Mouse (Mus musculus) lung, embryonic 16.5 days (tissue): ENCODE measurements at regions not wholly inside any gene's neighbourhood (a gene's known extent, or its start where the extent isn't known, plus 50 kb on each side); places are given as distances from the start of the nearest gene placed in this dataset.
A peak's percentile ranks its signal among the peaks of the same experiment; 100 is the strongest.
"Not testable (repeated sequence)": the region's sequence is repeated elsewhere in the genome, so short reads cannot be mapped to it uniquely, and the experiment has no call there.

Experiments used
- ATAC-seq: fragments of 200-750 bp; cut with Nextera tagmentation; 2 replicates; pipeline ENCODE4 v1.8.0; 2017; ENCODE audit warnings: low read depth, mild to moderate bottlenecking, moderate library complexity
- H3K27ac ChIP-seq: fragments of 300-500 bp; sonication (generic); 2 replicates; pipeline ENCODE4 v1.5.1; 2014; ENCODE audit warnings: mild to moderate bottlenecking, control low read depth, low read length
- H3K27me3 ChIP-seq: fragments of 300-500 bp; sonication (generic); 2 replicates; pipeline ENCODE4 v1.6.1; 2014; ENCODE audit warnings: low read depth, low read length, mixed read lengths; ENCODE audit not compliant: control insufficient read depth, insufficient read depth
- H3K36me3 ChIP-seq: fragments of 300-500 bp; sonication (generic); 2 replicates; pipeline ENCODE4 v1.6.1; 2014; ENCODE audit warnings: low read length; ENCODE audit not compliant: control insufficient read depth, insufficient read depth
- H3K4me1 ChIP-seq: fragments of 300-500 bp; sonication (generic); replicated peaks from 2 replicates; pipeline ENCODE4 v1.6.1; 2014; ENCODE audit warnings: low read length, mixed read lengths; ENCODE audit not compliant: control insufficient read depth, insufficient read depth
- H3K4me2 ChIP-seq: fragments of 300-500 bp; sonication (generic); 2 replicates; pipeline ENCODE4 v1.6.1; 2014; ENCODE audit warnings: low read depth, low read length, control low read depth
- H3K4me3 ChIP-seq: fragments of 300-500 bp; sonication (generic); 2 replicates; pipeline ENCODE4 v1.5.1; 2014; ENCODE audit warnings: mild to moderate bottlenecking, low read length, control low read depth
- H3K9ac ChIP-seq: fragments of 300-500 bp; sonication (generic); 2 replicates; pipeline ENCODE4 v1.6.1; 2014; ENCODE audit warnings: low read length, control low read depth
- H3K9me3 ChIP-seq: fragments of 300-500 bp; sonication (generic); 2 replicates; pipeline ENCODE4 v1.6.1; 2016; ENCODE audit warnings: low read length; ENCODE audit not compliant: control insufficient read depth
- WGBS: fragments of 180-500 bp; shearing (Covaris S2); extraction: QIAGEN DNeasy Blood & Tissue Kit; methylation state at CpG from one replicate; pipeline ENCODE4 v1.1.7; 2014; 5-methylcytosine and 5-hydroxymethylcytosine counted together

DNA sequence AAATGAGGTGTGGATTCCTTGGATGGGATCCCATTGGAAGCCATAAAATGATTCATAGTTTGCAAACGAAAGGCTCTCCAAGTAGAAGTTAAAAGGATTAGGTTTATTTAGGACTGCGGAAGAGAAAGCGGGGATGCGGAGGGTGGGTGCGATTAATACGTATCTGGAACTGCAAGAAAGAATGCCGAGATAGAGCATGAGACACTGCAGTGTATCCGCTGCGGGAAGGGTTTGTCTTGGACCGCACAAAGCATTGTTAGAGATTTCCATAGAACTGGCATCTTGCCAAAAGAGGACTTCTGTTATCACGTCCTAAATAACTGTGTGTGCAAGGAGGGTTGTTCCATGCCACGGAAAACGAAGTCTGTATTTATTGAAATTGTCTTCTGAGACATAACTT lies 341.4 kb upstream of the Hand2 start:
- ATAC-seq = no peak
- Histone ChIP-seq H3K27ac (no peak overlapping the region), H3K9me3 (no peaks in the 10 kb centered on the region), H3K4me1 (no peaks in the 10 kb centered on the region), H3K4me2 (peak overlapping the region; percentile 44), H3K27me3 (no peaks in the 10 kb centered on the region), H3K4me3 (peak overlapping the region; percentile 25), H3K9ac (no peak overlapping the region), H3K36me3 (no peaks in the 10 kb centered on the region)
- 55% methylated on average over 13 of the region's 13 CpGs for WGBS

DNA sequence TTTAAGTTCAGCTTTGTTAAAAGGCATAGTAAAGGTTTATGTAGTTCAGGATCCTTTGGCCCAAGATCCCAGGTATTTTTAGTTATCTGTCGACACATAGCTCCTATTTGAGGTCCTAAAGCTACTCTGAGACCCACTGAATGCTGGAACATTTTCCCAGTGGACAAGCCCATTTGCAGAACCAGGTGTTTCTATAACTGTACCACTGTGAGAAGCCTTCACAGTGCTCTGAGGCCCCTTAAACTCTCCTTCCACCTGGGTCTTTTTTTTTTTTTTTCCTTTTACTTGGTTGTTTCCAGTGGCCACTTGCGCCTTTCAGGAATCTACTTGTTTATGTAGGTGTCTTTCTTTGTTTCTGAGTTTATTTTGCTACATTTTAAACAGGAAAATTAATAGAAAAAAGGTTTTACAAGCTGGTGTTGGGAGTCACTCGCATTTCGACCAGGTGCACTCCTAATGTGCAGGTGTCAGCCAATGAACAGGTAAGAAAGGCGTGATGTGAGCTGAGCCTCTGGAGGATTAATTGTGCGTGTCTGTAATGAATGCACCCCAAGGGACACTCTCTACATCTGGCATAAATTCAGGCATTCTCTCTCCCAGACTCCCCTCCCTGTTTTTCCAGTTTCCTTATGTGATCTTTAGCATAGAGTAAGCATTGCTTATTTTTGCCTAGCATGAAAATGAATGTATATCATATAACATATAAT lies 310.3 kb upstream of the Hand2 start:
- 70% methylated on average over 6 of the region's 6 CpGs for WGBS
- H3K4me2 ChIP-seq = no peak overlapping the region

DNA sequence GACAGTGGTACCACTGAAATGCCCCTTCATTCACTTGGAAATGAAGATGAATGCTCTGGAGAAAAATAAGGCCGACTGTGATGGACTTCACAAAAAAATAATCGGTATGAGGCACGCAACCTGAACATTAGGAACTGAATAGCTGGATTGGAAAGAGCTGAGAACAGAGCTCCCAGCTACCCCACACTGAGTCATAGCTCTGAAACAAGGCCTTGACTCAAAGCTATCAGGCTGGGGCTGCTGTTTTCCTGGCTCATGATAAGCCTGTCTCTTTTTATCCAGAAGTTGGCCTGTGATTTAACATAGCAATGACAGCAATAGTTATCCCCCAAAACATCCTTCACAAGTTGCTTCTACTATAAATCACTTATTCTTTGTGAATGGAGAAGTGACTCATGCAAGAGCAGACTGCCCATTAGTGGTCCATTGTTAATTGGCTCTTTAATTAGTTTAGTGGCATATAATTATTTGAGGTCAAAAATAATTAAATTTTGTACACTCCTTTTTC lies 306.9 kb upstream of the Hand2 start:
- ATAC-seq = no peak
- H3K27ac ChIP-seq = no peak overlapping the region
- no peaks in the 10 kb centered on the region for H3K4me1 ChIP-seq
- no peak overlapping the region for H3K4me2 ChIP-seq
- no peaks in the 10 kb centered on the region for H3K36me3 ChIP-seq
- H3K9me3 ChIP-seq = no peaks in the 10 kb centered on the region
- no peak overlapping the region for H3K9ac ChIP-seq
- no peaks in the 10 kb centered on the region for H3K27me3 ChIP-seq
- H3K4me3 ChIP-seq = no peak overlapping the region
- WGBS = 68% methylated on average over 3 of the region's 3 CpGs

More for the DNA sequence above, 310.3 kb upstream of the Hand2 start:
- Histone ChIP-seq H3K4me3 (no peak overlapping the region), H3K27ac (no peak overlapping the region), H3K36me3 (no peaks in the 10 kb centered on the region), H3K4me1 (no peaks in the 10 kb centered on the region), H3K9ac (no peak overlapping the region), H3K9me3 (no peaks in the 10 kb centered on the region), H3K27me3 (no peaks in the 10 kb centered on the region)
- no peak for ATAC-seq

DNA sequence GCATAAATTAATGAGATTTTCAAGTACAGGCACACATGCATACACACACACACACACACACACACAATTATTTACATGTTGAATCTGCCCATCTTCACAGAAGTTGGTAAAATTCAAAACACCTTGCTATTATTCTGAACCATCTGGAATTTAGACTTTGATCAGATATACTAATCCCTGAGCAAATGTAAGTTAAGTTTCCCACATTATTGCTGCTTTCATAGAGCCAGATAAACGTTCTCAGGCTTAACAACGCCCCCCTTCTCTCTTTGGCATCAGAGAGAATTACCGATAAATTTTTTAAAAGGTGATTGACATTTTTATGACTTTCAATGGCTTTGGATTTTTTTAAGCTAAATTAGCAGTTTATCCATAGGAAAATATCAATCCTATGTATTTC lies 304.5 kb upstream of the Hand2 start:
- no peaks in the 10 kb centered on the region for H3K36me3 ChIP-seq
- H3K27me3 ChIP-seq = no peaks in the 10 kb centered on the region
- H3K4me3 ChIP-seq = no peak overlapping the region
- ATAC-seq = no peak
- H3K9me3 ChIP-seq = no peaks in the 10 kb centered on the region
- no peaks in the 10 kb centered on the region for H3K4me1 ChIP-seq
- no peak overlapping the region for H3K9ac ChIP-seq
- no peak overlapping the region for H3K27ac ChIP-seq
- H3K4me2 ChIP-seq = no peak overlapping the region
- 71% methylated on average over 3 of the region's 3 CpGs for WGBS

DNA sequence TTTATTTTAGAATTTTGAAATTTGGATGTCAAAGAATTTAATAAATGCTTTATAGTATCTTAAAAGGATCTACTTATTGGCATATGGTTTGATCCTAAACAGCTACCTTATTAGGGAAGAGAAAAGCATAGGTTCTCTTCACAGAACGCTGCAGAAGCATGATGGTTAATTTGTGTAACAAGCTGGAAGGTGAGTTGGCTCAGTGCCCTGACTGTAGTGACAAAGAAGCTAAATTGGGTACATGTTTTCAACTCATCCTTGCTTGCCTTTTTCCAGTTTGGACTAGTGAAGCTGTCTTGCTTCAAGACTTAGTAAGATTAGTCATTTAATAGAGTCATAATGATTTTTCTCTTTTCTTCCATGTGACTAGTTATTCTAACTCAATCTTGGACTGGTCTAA lies 292.7 kb upstream of the Hand2 start:
- not testable (repeated sequence) for H3K4me2 ChIP-seq, H3K4me3 ChIP-seq, H3K27ac ChIP-seq, ATAC-seq, H3K9me3 ChIP-seq, H3K36me3 ChIP-seq, H3K4me1 ChIP-seq, H3K9ac ChIP-seq, H3K27me3 ChIP-seq
- 85% methylated on average over 1 of the region's 1 CpGs for WGBS

DNA sequence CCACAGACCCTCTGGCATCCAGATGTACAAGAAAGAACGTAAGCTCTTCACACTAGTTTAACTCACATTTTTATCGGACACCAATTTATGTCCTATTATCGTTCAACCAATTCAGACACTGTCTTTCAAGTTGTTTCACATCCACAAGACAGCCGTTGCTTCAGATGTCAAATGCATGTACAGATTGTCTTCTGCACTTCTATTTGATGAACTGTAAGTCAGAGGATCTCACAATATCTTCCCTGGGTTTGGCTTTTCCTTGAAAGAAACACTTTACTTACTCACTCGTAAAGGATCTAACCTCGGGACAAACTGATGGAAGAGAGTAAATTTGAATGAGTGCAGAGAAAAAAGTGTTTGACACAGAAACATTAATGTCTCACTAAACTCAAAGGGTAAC lies 272.3 kb upstream of the Hand2 start:
- WGBS = 73% methylated on average over 6 of the region's 6 CpGs
- Histone ChIP-seq H3K27me3 (no peaks in the 10 kb centered on the region), H3K9ac (no peak overlapping the region), H3K36me3 (no peaks in the 10 kb centered on the region), H3K4me3 (no peak overlapping the region), H3K4me2 (no peak overlapping the region), H3K9me3 (no peaks in the 10 kb centered on the region), H3K4me1 (no peaks in the 10 kb centered on the region), H3K27ac (no peak overlapping the region)
- no peak for ATAC-seq

DNA sequence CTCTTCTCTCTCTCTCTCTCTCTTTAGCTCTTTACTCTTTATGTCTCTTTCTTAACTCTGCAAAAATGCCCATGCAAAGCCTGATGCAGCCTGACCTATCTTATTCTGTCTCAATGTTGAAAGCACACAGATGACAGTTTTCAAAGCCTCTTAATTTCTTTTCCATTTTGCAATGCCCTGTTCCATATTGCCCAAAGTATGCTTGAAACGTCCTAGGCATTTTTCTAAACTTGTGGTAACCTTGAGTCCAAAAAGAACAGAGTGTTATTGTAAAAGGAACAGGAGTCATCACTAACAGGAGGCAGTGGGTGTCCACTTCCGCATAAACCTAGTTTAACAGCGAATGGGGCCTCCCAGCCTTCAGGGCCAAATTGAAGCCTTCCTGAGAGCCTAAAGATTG lies 271.9 kb upstream of the Hand2 start:
- 60% methylated on average over 3 of the region's 3 CpGs for WGBS
- no peaks in the 10 kb centered on the region for H3K9me3 ChIP-seq
- H3K36me3 ChIP-seq = no peaks in the 10 kb centered on the region
- no peaks in the 10 kb centered on the region for H3K4me1 ChIP-seq
- H3K4me2 ChIP-seq = no peak overlapping the region
- ATAC-seq = no peak
- no peak overlapping the region for H3K9ac ChIP-seq
- no peak overlapping the region for H3K27ac ChIP-seq
- H3K27me3 ChIP-seq = no peaks in the 10 kb centered on the region
- no peak overlapping the region for H3K4me3 ChIP-seq

DNA sequence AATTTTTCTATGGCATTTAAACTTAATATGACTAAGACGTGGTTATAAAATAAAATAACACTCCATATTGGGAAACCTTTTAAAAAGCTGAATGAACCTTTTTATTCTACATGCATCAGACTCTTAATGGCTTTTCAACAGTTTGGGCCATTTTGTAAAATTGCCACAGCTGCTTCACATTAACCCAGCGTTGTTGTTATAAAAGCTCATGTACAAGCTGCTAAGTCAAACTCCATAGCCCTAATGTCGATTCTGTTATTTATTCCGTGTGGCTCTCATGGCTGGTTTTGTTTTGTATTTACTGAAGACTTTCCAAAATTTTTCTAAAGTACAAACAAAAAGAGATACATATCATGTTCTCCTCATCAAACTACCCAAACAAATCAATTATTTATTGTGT lies 268.1 kb upstream of the Hand2 start:
- Histone ChIP-seq H3K27ac (no peak overlapping the region), H3K36me3 (no peaks in the 10 kb centered on the region), H3K9me3 (no peaks in the 10 kb centered on the region), H3K4me3 (no peak overlapping the region), H3K27me3 (no peaks in the 10 kb centered on the region), H3K9ac (no peak overlapping the region), H3K4me2 (no peak overlapping the region), H3K4me1 (no peaks in the 10 kb centered on the region)
- 53% methylated on average over 4 of the region's 4 CpGs for WGBS
- no peak for ATAC-seq

DNA sequence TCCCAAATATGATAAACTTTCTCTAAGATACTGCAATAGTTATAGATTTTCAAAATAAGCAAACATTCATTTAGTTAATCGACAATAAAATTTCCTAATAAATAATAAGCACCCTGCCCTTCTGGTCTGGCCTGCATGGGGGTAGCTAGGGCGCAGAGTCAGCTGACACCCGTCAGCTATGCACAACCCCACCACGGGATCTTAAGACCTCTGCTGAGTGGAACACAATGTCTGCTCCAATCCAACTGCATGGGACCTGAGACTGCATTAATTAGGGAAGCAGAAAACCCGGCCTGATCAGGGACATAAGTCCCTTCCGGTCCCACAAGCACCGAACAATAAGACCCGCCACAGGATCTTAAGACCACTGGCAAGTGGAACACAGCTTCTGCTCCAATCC lies 243.8 kb upstream of the Hand2 start:
- no peak overlapping the region for H3K4me3 ChIP-seq

DNA sequence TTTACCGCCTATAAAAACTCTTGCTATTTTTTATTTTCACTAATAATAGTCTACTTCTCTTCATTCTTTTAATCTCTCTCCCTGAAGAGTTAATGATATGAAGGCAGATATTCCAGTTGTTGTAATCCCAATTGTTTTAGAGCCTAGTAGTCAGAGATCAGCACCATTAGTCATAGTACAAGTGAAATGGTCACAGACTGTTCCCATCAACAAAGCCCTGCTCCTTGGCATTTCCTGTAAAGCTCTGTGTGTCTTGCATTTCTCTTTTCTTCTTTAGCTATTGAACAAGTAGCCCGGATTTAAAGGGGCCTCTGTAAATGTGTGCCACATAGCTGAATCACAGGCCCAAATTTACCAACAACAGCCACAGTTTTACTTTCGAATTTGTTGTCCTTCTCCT lies 234.0 kb upstream of the Hand2 start:
- no peak overlapping the region for H3K9ac ChIP-seq
- no peaks in the 10 kb centered on the region for H3K36me3 ChIP-seq
- H3K4me2 ChIP-seq = no peak overlapping the region
- no peaks in the 10 kb centered on the region for H3K9me3 ChIP-seq
- 68% methylated on average over 3 of the region's 3 CpGs for WGBS
- H3K4me1 ChIP-seq = no peaks in the 10 kb centered on the region
- H3K4me3 ChIP-seq = no peak overlapping the region
- no peak for ATAC-seq
- no peak overlapping the region for H3K27ac ChIP-seq
- no peaks in the 10 kb centered on the region for H3K27me3 ChIP-seq

More for the DNA sequence above, 243.8 kb upstream of the Hand2 start:
- no peaks in the 10 kb centered on the region for H3K27me3 ChIP-seq
- ATAC-seq = no peak
- H3K4me1 ChIP-seq = no peaks in the 10 kb centered on the region
- no peak overlapping the region for H3K4me2 ChIP-seq
- no peak overlapping the region for H3K9ac ChIP-seq
- H3K9me3 ChIP-seq = no peaks in the 10 kb centered on the region
- 90% methylated on average over 8 of the region's 8 CpGs for WGBS
- H3K36me3 ChIP-seq = no peaks in the 10 kb centered on the region
- H3K27ac ChIP-seq = no peak overlapping the region
